Mouse (Mus musculus): ENCODE measurements around the gene Tex13c2. TPM values are rescaled to one million over a fixed set of nuclear protein-coding genes. Genes with fewer than 3 reads are reported as not detected.

Tex13c2 gene
- not detected in 2 replicates for polyA plus RNA-seq (2012; ENCODE audit: insufficient read depth, insufficient read length, low replicate concordance, missing spikeins)

DNA sequence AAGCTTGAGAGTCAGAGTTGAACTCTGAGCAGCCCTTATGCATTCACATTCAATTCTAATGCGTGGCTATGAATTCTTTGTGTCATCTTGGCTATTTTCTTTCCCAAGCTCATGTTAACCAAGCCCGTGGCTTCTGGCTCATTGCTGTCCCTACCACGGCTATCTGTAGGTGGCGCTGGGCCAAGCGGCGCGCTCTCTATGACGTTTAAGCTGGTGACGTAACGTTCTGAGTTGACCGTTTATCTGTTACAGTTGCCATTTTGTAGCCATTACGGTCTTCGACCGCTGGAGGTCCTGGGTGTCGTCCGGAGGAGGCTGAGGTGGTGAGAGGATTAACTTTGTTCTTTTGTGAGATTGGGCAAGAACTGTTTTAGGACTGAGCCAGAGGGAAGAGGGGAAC, at the start of gene Tex13c2:
Gene Tex13c2 (plus strand): TSS at position 246 of the 400 bp plus-strand sequence.
- 94% methylated on average over 16 of the region's 16 CpGs for WGBS
- H3K27ac ChIP-seq (ENCODE audit: insufficient read depth, low read depth, low read length), result no peak within 1 kb of the TSS
- no peak within 1 kb of the TSS for H3K4me3 ChIP-seq (ENCODE audit: insufficient read depth, low read depth, low read length)
- H3K4me1 ChIP-seq (ENCODE audit: control insufficient read depth, insufficient read depth, low read length), result no peaks in the 10 kb centered on the region
- no peak for TF ChIP-seq CTCF (IDR thresholded peaks at IDR 0.05; ENCODE audit: insufficient read depth, low read depth, low read length)
- TF ChIP-seq POLR2A (IDR thresholded peaks at IDR 0.05; ENCODE audit: insufficient read depth, low read depth, low read length), result no peak

DNA sequence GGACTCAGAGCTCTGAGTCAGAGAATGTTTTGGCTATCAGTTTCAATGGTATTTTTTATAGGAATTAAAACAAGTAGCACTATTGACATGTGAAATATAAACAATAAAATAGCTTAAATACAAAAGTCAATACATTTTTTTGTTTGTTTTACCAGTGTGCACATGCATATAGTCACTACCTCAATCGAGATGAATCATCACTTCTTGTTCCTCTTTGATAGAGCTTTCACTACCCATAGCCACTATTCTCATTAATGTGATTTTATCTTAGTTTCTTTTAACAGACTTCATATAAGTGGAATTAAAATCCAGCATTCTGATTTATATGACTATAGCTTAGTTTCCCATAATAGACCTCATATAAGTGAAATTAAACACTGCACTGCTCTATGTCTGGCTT, 39.2 kb upstream of the Tex13c2 start:
- 94% methylated on average over 1 of the region's 1 CpGs for WGBS
- no peaks in the 10 kb centered on the region for H3K4me1 ChIP-seq (ENCODE audit: control insufficient read depth, insufficient read depth, low read length)
- H3K4me3 ChIP-seq (ENCODE audit: insufficient read depth, low read depth, low read length), result no peak overlapping the region
- TF ChIP-seq CTCF (IDR thresholded peaks at IDR 0.05; ENCODE audit: insufficient read depth, low read depth, low read length) (no peak), POLR2A (IDR thresholded peaks at IDR 0.05; ENCODE audit: insufficient read depth, low read depth, low read length) (no peak)
- no peak overlapping the region for H3K27ac ChIP-seq (ENCODE audit: insufficient read depth, low read depth, low read length)

DNA sequence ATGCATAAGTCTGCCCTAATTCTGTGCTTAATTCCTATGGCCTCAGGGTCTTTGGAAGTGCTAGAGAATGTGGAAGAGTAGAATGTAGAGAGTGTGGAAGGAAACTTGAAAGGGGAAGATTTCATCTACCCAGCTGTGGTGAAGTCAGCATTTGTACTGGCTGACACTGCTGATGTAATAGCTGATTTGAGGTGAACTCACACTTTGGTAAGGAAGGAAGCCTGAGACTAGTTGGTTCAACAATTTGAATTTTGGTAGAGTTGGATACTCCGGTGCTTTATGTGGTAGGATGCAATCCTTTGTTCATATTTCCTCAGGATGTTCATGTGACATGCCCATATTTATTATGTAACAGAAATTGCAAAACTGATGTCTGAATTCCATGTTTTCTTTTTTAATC, 36.5 kb upstream of the Tex13c2 start:
- 88% methylated on average over 1 of the region's 1 CpGs for WGBS
- TF ChIP-seq CTCF (IDR thresholded peaks at IDR 0.05; ENCODE audit: insufficient read depth, low read depth, low read length), result no peak
- TF ChIP-seq POLR2A (IDR thresholded peaks at IDR 0.05; ENCODE audit: insufficient read depth, low read depth, low read length), result no peak
- no peak overlapping the region for H3K27ac ChIP-seq (ENCODE audit: insufficient read depth, low read depth, low read length)
- H3K4me1 ChIP-seq (ENCODE audit: control insufficient read depth, insufficient read depth, low read length), result no peaks in the 10 kb centered on the region
- H3K4me3 ChIP-seq (ENCODE audit: insufficient read depth, low read depth, low read length), result no peak overlapping the region

DNA sequence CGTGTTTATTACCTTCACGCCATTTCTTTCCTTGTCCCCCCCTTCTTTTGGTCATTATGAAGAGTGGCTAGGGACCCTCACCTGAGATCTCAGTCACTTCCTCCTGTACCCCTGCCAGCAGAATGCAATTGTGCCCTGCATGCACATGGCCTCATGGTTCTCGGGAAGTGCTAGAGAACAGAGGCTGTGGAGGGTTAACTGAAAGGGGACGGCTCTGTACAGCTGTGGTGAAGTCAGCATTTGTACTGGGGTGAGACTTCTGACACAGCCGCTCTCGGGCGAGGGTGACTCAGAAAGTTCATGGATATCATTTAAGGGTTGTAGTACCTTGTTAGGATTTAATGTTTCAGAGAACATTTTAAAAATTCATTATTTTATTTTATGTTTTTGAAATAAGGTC, 35.0 kb upstream of the Tex13c2 start:
- TF ChIP-seq CTCF (IDR thresholded peaks at IDR 0.05; ENCODE audit: insufficient read depth, low read depth, low read length), result no peak
- no peak for TF ChIP-seq POLR2A (IDR thresholded peaks at IDR 0.05; ENCODE audit: insufficient read depth, low read depth, low read length)
- 74% methylated on average over 7 of the region's 7 CpGs for WGBS
- Histone ChIP-seq H3K4me1 (ENCODE audit: control insufficient read depth, insufficient read depth, low read length) (no peaks in the 10 kb centered on the region), H3K27ac (ENCODE audit: insufficient read depth, low read depth, low read length) (no peak overlapping the region), H3K4me3 (ENCODE audit: insufficient read depth, low read depth, low read length) (no peak overlapping the region)

DNA sequence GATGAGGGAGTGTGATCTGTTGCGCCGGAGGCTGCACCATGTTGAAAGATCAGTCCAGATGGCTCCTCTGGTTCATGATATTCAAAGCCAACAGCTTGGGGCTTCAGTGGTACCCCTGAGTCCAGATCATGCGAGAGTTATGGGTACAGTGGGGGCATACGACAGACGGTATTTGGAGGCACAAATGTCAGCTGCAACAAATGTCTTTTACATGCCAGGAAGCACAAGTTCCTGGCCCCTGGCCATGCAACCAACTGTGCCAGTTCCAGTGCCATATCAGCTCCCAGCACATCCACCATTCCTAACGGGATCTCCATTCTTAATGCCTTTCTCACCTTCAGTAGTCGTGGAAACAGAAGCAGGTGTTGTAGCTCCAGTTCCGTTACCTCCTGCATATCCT, 845 bp downstream of the Tex13c2 start:
- Histone ChIP-seq H3K4me1 (ENCODE audit: control insufficient read depth, insufficient read depth, low read length) (no peaks in the 10 kb centered on the region), H3K4me3 (ENCODE audit: insufficient read depth, low read depth, low read length) (no peak overlapping the region), H3K27ac (ENCODE audit: insufficient read depth, low read depth, low read length) (no peak overlapping the region)
- no peak for TF ChIP-seq POLR2A (IDR thresholded peaks at IDR 0.05; ENCODE audit: insufficient read depth, low read depth, low read length)
- TF ChIP-seq CTCF (IDR thresholded peaks at IDR 0.05; ENCODE audit: insufficient read depth, low read depth, low read length), result no peak
- WGBS, result 95% methylated on average over 8 of the region's 8 CpGs

DNA sequence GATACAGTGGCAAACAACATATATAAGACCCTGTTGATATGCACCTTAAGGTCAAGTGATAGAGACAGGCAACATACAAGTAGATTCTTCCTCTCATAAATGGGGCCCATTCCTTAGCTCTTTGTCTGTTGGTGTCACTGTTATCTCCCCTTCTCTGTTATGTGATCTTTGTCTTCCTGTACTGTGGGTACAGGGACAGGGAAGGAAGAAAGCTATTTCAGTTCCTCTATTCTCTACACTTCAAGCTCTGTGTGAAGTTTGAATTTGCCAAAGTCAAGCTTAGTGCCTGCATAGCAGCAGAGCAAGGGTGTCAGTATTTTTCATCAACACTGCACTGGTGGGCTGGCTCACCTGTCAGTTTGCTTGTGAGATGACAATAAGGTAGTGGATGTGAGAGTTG, 11.0 kb downstream of the Tex13c2 start:
- no peaks in the 10 kb centered on the region for H3K4me1 ChIP-seq (ENCODE audit: control insufficient read depth, insufficient read depth, low read length)
- no peak overlapping the region for H3K4me3 ChIP-seq (ENCODE audit: insufficient read depth, low read depth, low read length)
- no peak overlapping the region for H3K27ac ChIP-seq (ENCODE audit: insufficient read depth, low read depth, low read length)
- TF ChIP-seq CTCF (IDR thresholded peaks at IDR 0.05; ENCODE audit: insufficient read depth, low read depth, low read length) (no peak), POLR2A (IDR thresholded peaks at IDR 0.05; ENCODE audit: insufficient read depth, low read depth, low read length) (no peak)

DNA sequence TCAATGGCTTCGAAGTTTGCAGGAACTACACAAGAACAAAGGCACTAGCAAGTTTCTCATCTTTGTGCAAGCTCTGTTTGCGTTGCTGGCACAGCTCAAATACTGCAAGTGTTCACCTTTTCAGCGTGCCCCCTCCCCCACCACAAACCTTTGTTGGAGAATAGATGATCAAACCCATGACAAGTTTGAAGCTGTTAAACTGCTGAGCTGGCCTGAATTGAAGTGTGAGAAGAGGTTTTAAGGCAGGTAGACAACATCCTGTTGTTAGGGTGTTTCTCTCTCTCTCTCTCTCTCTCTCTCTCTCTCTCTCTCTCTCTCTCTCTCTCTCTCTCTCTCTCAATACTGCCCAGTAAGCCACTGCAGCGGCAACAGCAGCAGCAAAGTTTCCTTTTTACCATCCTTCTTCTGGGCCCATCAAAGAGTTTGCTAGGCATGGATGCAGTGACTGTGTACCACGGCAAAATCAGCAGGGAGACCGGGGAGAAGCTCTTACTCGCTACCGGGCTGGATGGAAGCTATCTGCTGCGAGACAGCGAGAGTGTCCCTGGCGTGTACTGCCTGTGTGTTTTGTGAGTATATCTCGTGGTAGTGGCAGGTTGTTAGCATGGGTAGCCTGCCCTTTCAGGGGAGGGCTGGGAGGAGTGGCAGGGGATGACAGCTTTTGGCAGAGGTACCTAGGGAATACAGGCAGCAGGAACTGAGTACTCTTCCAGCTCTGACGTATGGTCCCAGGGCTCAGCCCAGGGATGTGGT, 13.0 kb downstream of the Tex13c2 start, which contains the start of gene Sh2d1a:
Gene Sh2d1a (plus strand): TSS at position 163 of the 753 bp plus-strand sequence.
- 78% methylated on average over 13 of the region's 13 CpGs for WGBS
- TF ChIP-seq POLR2A (IDR thresholded peaks at IDR 0.05; ENCODE audit: insufficient read depth, low read depth, low read length) (no peak), CTCF (IDR thresholded peaks at IDR 0.05; ENCODE audit: insufficient read depth, low read depth, low read length) (no peak)
- Histone ChIP-seq H3K27ac (ENCODE audit: insufficient read depth, low read depth, low read length) (no peak within 1 kb of the TSS), H3K4me3 (ENCODE audit: insufficient read depth, low read depth, low read length) (no peak within 1 kb of the TSS; the same call in 1 of the 2 replicates), H3K4me1 (ENCODE audit: control insufficient read depth, insufficient read depth, low read length) (no peaks in the 10 kb centered on the region)

DNA sequence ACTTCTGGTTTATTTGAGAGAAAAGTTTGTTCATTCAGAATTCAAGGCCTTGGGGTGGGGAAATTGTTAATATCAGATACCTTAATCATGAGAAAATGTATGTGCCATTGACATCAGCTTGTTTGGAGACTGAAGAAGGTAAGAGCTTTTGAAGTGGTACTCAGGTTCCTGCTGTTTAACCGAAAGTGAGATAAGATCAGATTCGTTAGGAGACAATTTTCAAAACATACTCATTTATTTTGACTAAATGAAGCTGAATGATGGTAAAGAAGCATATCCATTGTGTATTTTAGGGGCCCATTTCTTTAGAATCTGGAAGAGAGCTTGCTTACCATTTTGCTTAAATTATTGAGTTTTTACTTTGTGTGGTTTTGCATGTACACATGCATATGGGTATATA, 21.6 kb downstream of the Tex13c2 start:
- 93% methylated on average over 2 of the region's 2 CpGs for WGBS
- Histone ChIP-seq H3K4me3 (ENCODE audit: insufficient read depth, low read depth, low read length) (no peak overlapping the region), H3K27ac (ENCODE audit: insufficient read depth, low read depth, low read length) (no peak overlapping the region), H3K4me1 (ENCODE audit: control insufficient read depth, insufficient read depth, low read length) (no peaks in the 10 kb centered on the region)
- TF ChIP-seq CTCF (IDR thresholded peaks at IDR 0.05; ENCODE audit: insufficient read depth, low read depth, low read length) (no peak), POLR2A (IDR thresholded peaks at IDR 0.05; ENCODE audit: insufficient read depth, low read depth, low read length) (no peak)

DNA sequence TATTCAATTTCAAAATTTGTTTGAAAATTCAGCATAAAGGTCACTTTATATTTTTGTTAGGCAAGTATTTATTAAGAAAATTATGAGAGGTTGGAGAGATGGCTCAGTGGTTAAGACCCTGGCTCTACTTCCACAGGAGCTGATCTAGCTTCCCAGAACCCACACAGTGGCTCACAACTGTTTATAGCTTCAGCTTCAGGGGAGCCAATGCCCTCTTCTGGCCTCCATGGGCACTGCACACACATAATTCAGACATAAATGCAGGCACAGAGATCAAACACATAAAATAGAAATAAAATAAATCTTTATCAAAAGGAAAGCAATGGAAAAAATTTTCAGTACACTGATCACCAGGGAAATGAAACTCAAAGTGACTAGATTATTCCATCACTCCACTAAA, 23.1 kb downstream of the Tex13c2 start:
- Histone ChIP-seq H3K27ac (ENCODE audit: insufficient read depth, low read depth, low read length) (no peak overlapping the region), H3K4me3 (ENCODE audit: insufficient read depth, low read depth, low read length) (no peak overlapping the region), H3K4me1 (ENCODE audit: control insufficient read depth, insufficient read depth, low read length) (no peaks in the 10 kb centered on the region)
- no peak for TF ChIP-seq POLR2A (IDR thresholded peaks at IDR 0.05; ENCODE audit: insufficient read depth, low read depth, low read length)
- TF ChIP-seq CTCF (IDR thresholded peaks at IDR 0.05; ENCODE audit: insufficient read depth, low read depth, low read length), result no peak

Measured in olfactory bulb, adult 2 months (tissue).